Mouse (Mus musculus) MEL (cell line): ENCODE data around the gene Nanos3.

Source experiments
- CTCF ChIP-seq, 3 experiments: IDR thresholded peaks in 2 of 3; conservative IDR thresholded peaks in 1 of 3; 2 replicates each; pipeline ENCODE4 v1.5.1; 2011 to 2012; ENCODE audit warnings: low read length in 3 of 3, low read depth in 2 of 3, mild to moderate bottlenecking in 2 of 3, improper control_type of control experiment in 1 of 3, inconsistent platforms in 1 of 3, mixed read lengths in 1 of 3, moderate library complexity in 1 of 3; ENCODE audit not compliant: control insufficient read depth in 1 of 3, insufficient read depth in 1 of 3, poor library complexity in 1 of 3, severe bottlenecking in 1 of 3
- E2F4 ChIP-seq: IDR thresholded peaks from 2 replicates; pipeline ENCODE4 v1.6.1; 2011; ENCODE audit warnings: low read depth, low read length, improper control_type of control experiment, borderline replicate concordance
- GABPA ChIP-seq: IDR thresholded peaks from 2 replicates; pipeline ENCODE4 v1.6.1; 2012; ENCODE audit warnings: low read depth, mild to moderate bottlenecking, inconsistent platforms, low read length, improper control_type of control experiment, moderate library complexity
- GATA1 ChIP-seq: IDR thresholded peaks from 2 replicates; pipeline ENCODE4 v1.6.1; 2011; ENCODE audit warnings: low read depth, low read length, improper control_type of control experiment
- HCFC1 ChIP-seq: IDR thresholded peaks from 2 replicates; pipeline ENCODE4 v1.6.1; 2012; ENCODE audit warnings: low read depth, mild to moderate bottlenecking, inconsistent platforms, low read length, improper control_type of control experiment, moderate library complexity
- KAT2A ChIP-seq: conservative IDR thresholded peaks from 2 replicates; pipeline ENCODE4 v1.6.1; 2012; ENCODE audit warnings: low read depth, low read length, improper control_type of control experiment, inconsistent platforms
- MAFK ChIP-seq: IDR thresholded peaks from 2 replicates; pipeline ENCODE4 v1.6.1; 2011; ENCODE audit warnings: low read depth, mild to moderate bottlenecking, low read length, improper control_type of control experiment, borderline replicate concordance
- MYB ChIP-seq: IDR thresholded peaks from 2 replicates; pipeline ENCODE4 v1.6.1; 2011; ENCODE audit warnings: mild to moderate bottlenecking, low read depth, low read length, improper control_type of control experiment
- POLR2A ChIP-seq, 2 experiments: IDR thresholded peaks; 2 replicates each; pipeline ENCODE4 v1.6.1; 2011 to 2012; ENCODE audit warnings: low read length in 2 of 2, mild to moderate bottlenecking in 2 of 2, control low read depth in 1 of 2, improper control_type of control experiment in 1 of 2, low read depth in 1 of 2, moderate library complexity in 1 of 2; ENCODE audit not compliant: control insufficient read depth in 1 of 2, insufficient read depth in 1 of 2, poor library complexity in 1 of 2
- SMC3 ChIP-seq: IDR thresholded peaks from 2 replicates; pipeline ENCODE4 v1.6.1; 2011; ENCODE audit warnings: low read depth, low read length, improper control_type of control experiment
- TCF12 ChIP-seq: IDR thresholded peaks from 2 replicates; pipeline ENCODE4 v1.6.1; 2014; ENCODE audit warnings: low read depth, mild to moderate bottlenecking, inconsistent platforms, low read length, improper control_type of control experiment, moderate library complexity
- UBTF ChIP-seq: IDR thresholded peaks from 2 replicates; pipeline ENCODE4 v1.6.1; 2012; ENCODE audit warnings: low read depth, mild to moderate bottlenecking, inconsistent platforms, low read length, improper control_type of control experiment, moderate library complexity, borderline replicate concordance; ENCODE audit not compliant: insufficient read depth

- TF ChIP-seq CTCF (IDR thresholded peaks at IDR 0.05 in 2 of 3, conservative IDR thresholded peaks at IDR 0.05 in 1 of 3; ENCODE audit: control insufficient read depth in 1 of 3, insufficient read depth in 1 of 3, low read depth in 2 of 3, low read length in 3 of 3, poor library complexity in 1 of 3, severe bottlenecking in 1 of 3) (peak; percentile 90 to 96 (median 95)), E2F4 (no peak), GABPA (no peak), MAFK (no peak), KAT2A (no peak), GATA1 (no peak), HCFC1 (peak; percentile 49; the same call in 1 of the 2 replicates), MYB (no peak), POLR2A (IDR thresholded peaks at IDR 0.05; ENCODE audit: control insufficient read depth in 1 of 2, insufficient read depth in 1 of 2, low read depth in 1 of 2, low read length in 2 of 2, poor library complexity in 1 of 2) (no peak), TCF12 (no peak), UBTF (no peak), SMC3 (peak; percentile 94)
Measured at GRCm38 (mm10) chr8:84187065-84187755, 2.2 kb upstream of the Nanos3 start.
